Mouse (Mus musculus) bone marrow macrophage, adult 2 months (primary cell): ENCODE measurements around the gene Srsf9.

Source experiments
- CTCF ChIP-seq: IDR thresholded peaks from 2 replicates; pipeline ENCODE4 v1.5.1; 2012; ENCODE audit warnings: low read depth, mild to moderate bottlenecking, low read length, moderate library complexity
- POLR2A ChIP-seq: IDR thresholded peaks from 2 replicates; pipeline ENCODE4 v1.6.1; 2012; ENCODE audit warnings: mild to moderate bottlenecking, low read depth, low read length, borderline replicate concordance

GRCm38 (mm10) chr5:115327610-115328548 lies 902 bp downstream of the Srsf9 start:
- TF ChIP-seq CTCF (no peak), POLR2A (no peak)
